Mouse (Mus musculus): ENCODE data around the gene Cryzl1.

GRCm38 (mm10) chr16:91767165-91767701 lies 38.5 kb upstream of the Cryzl1 start:
- no peak for TF ChIP-seq CTCF (IDR thresholded peaks at IDR 0.05)
- 0 out of 2 replicates have a peak, but pooled peaks have one; percentile 36 for TF ChIP-seq EP300 (IDR thresholded peaks at IDR 0.05; ENCODE audit: insufficient read depth, low read depth, low read length)
